Mouse (Mus musculus) embryo, embryonic 10.5 days (tissue): ENCODE measurements around the gene Ddi2.
"Not testable (repeated sequence)": the region's sequence is repeated elsewhere in the genome, so short reads cannot be mapped to it uniquely, and the experiment has no call there.

ENCODE experiments used
- DNase-seq: peaks from one replicate; pipeline ENCODE4 v3.0.0-alpha.2; 2015; ENCODE audit warnings: low spot score

Ddi2 gene

GRCm38 (mm10) chr4:141722731-141723672 lies at the start of gene Ddi2:
Gene Ddi2, minus strand, starts transcription at chr4:141723419.
- DNase-seq: peak; percentile 90

GRCm38 (mm10) chr4:141773019-141773418 lies 49.8 kb upstream of the Ddi2 start:
- not testable (repeated sequence) for DNase-seq

- no peak for DNase-seq
Observed at GRCm38 (mm10) chr4:141771823-141772222, 48.6 kb upstream of the Ddi2 start.

- no peak for DNase-seq
Observed at GRCm38 (mm10) chr4:141769501-141770160, 46.4 kb upstream of the Ddi2 start.

DNA sequence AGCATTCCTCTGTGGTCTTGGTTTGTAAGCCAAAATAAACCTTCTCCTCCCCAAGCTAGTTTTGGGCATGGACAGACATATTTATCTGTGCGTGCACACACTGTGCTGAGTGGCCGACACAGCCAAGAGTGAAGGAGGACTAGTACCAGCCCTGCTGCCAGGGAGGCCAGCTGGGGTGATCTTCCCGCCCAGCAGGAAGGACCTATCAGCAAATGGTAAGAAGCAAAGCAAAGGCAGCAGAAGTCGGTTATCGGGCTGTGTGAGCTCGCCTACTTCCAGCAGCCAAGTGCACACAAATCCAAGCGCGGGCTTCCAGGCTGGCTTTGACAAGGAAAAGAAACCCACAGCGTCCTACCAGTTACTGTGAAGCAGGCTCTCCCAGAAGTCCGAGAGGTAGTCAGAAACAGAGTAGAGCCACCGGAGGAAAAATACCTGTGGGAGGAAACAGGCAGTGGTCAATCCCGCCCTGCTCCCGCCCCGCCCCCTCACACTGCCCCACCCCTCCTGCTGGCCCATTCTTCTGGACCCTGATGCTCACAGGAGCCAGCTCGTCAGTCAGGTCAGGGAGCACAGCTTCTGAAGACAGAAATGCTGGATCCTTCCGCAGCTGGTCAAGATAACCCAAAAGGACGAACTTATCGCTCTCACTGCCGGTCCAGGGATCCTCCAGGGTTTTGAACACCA lies 44.3 kb upstream of the Ddi2 start:
- DNase-seq: no peak

GRCm38 (mm10) chr4:141766668-141767352 lies 43.6 kb upstream of the Ddi2 start:
- DNase-seq: no peak

DNA sequence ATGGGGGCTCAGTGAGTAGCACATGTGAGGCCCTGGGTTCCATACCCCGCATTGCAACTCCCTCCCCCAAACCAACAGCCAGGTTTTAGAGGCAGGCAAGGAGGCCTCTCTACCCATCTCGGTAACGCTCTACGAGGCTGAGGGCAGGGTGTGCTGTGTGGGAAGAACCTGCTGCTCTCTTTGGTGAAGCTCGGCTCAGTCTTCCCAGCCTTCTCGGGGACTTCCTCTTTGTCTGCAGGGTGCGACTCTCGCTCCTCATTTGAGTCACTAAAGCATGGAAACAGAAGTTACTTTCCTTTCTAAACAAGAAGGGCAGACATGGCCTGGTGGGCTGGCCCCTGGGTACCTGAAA lies 43.1 kb upstream of the Ddi2 start:
- DNase-seq: no peak

GRCm38 (mm10) chr4:141765008-141765407 lies 41.8 kb upstream of the Ddi2 start:
- no peak for DNase-seq

GRCm38 (mm10) chr4:141763476-141763875 lies 40.3 kb upstream of the Ddi2 start:
- no peak for DNase-seq

- DNase-seq: no peak
Observed at GRCm38 (mm10) chr4:141762102-141762598, 38.9 kb upstream of the Ddi2 start.

DNA sequence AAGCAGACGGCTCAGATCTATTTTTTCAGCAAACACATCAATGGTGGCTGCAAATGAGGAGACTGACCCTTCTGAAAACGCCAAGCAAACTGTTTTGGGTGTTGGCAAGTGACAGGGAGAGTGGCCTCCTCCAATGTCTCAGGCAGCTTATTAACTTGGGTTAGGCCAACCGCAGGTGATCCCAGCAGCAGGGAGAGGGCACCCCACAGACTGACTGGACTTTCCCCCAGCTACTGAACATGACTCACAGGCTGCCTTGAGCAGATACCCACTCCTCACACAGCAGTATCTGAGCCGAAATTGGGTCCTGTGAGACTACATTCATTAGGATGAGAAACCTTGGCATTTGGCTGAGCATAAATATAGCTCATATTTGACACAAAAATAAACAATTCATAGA lies 37.7 kb upstream of the Ddi2 start:
- DNase-seq: no peak

- no peak for DNase-seq
Observed at GRCm38 (mm10) chr4:141758874-141759542, 35.8 kb upstream of the Ddi2 start.

- no peak for DNase-seq
Observed at GRCm38 (mm10) chr4:141757124-141757523, 33.9 kb upstream of the Ddi2 start.

DNA sequence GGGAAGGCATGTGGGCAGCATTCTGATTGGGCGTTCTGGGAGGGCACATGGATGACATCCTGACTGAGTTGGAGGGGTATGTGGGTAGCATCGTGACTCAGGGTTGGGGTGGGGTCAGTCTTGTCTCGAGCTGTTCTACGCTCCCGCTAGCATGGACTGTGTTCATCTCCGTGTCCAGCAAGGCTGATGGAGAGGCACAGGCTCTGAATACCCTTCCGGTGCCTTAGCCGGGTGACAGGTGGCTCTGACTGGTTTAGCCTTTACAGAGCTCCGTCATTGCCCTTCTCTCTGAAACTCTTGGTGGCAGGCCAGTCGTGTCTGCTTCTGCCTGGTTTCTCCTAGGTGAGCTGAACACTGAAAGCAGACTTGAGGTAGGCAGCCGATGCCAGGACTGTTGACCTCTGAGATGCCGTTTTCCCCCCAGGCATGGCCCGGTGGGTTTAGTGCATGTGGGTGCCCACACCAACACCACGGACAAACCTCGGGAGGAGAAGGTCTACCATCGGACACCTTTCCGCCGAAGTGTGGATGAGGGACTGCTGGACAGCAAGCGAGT lies 32.2 kb upstream of the Ddi2 start:
- no peak for DNase-seq

DNA sequence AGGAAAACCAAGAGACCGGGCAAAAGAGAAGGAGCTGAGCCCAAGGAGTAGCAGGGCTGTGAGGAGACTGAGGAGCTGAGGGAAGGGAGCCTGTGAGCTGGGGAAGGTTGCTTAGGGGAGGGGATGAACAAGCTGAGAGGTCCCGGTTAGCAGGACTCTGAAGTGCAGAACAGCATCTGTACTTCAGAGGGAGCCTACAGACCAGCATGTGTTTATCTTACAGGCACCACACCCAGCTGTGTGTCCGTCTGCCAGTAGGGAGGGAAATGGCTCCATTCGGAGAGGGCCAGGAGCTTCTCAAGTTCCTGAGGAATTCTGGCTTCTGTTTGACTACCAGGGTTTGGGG lies 28.8 kb upstream of the Ddi2 start:
- peak; percentile 43 for DNase-seq

GRCm38 (mm10) chr4:141751419-141752075 lies 28.3 kb upstream of the Ddi2 start:
- DNase-seq: no peak

DNA sequence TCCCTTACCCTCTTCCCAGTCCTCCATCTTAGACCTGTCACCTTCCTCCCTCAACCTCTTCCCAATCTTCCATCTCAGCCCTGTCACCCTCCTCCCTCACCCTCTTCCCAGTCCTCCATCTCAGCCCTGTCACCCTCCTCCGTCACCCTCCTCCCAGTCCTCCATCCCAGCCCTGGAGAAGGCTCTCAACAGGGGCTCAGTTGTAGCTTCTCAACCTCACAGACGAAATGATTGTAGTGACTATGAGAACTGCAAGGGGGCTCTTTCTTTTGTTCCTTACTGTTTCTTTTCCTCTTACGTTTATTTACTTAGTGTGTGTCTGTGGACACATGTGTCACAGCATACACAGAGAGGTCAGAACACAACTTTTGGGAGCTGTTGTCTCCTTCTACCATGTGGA lies 27.6 kb upstream of the Ddi2 start:
- DNase-seq: no peak

- DNase-seq: no peak
Observed at GRCm38 (mm10) chr4:141749557-141749956, 26.3 kb upstream of the Ddi2 start.

- no peak for DNase-seq
Observed at GRCm38 (mm10) chr4:141746578-141747346, 23.5 kb upstream of the Ddi2 start, which contains the start of gene Agmat. Gene Agmat, plus strand, starts transcription at chr4:141746672.

- no peak for DNase-seq
Observed at GRCm38 (mm10) chr4:141742381-141742780, 19.2 kb upstream of the Ddi2 start.
